Mouse (Mus musculus) cerebellum, adult 9-11 months (tissue): ENCODE measurements around the gene 9530053A07Rik.

ENCODE experiments used
- DNase-seq: peaks from one replicate; pipeline ENCODE4 v3.0.0; 2022

The 9530053A07Rik gene

GRCm38 (mm10) chr7:28175358-28175757, 46.1 kb downstream of the 9530053A07Rik start:
- no peak for DNase-seq

- peak; percentile 98 for DNase-seq
Observed at GRCm38 (mm10) chr7:28179228-28179627, 50.0 kb downstream of the 9530053A07Rik start, which contains the start of gene Dyrk1b. Gene Dyrk1b, plus strand, starts transcription at chr7:28179469.

- DNase-seq: peak; percentile 96
Observed at GRCm38 (mm10) chr7:28179741-28180377, 50.6 kb downstream of the 9530053A07Rik start.

GRCm38 (mm10) chr7:28180890-28181289, 51.6 kb downstream of the 9530053A07Rik start:
- no peak for DNase-seq

GRCm38 (mm10) chr7:28181376-28181775, 52.1 kb downstream of the 9530053A07Rik start:
- peak; percentile 54 for DNase-seq

- DNase-seq: peak; percentile 58
Observed at GRCm38 (mm10) chr7:28182320-28182719, 53.1 kb downstream of the 9530053A07Rik start.

GRCm38 (mm10) chr7:28185884-28186283, 56.6 kb downstream of the 9530053A07Rik start:
- no peak for DNase-seq

- DNase-seq: no peak
Observed at GRCm38 (mm10) chr7:28186631-28187030, 57.4 kb downstream of the 9530053A07Rik start.

- no peak for DNase-seq
Observed at GRCm38 (mm10) chr7:28191489-28191888, 62.2 kb downstream of the 9530053A07Rik start.

GRCm38 (mm10) chr7:28191903-28192302, 62.6 kb downstream of the 9530053A07Rik start:
- DNase-seq: no peak

- no peak for DNase-seq
Observed at GRCm38 (mm10) chr7:28195414-28196098, 66.3 kb downstream of the 9530053A07Rik start.

- DNase-seq: no peak
Observed at GRCm38 (mm10) chr7:28196528-28196927, 67.3 kb downstream of the 9530053A07Rik start.

GRCm38 (mm10) chr7:28199054-28199453, 69.8 kb downstream of the 9530053A07Rik start:
- no peak for DNase-seq

GRCm38 (mm10) chr7:28203207-28204108, 74.2 kb downstream of the 9530053A07Rik start:
- no peak for DNase-seq

GRCm38 (mm10) chr7:28206044-28206600, 76.9 kb downstream of the 9530053A07Rik start:
- DNase-seq: no peak

GRCm38 (mm10) chr7:28208396-28208987, 79.2 kb downstream of the 9530053A07Rik start:
- DNase-seq: no peak

GRCm38 (mm10) chr7:28208988-28209508, 79.8 kb downstream of the 9530053A07Rik start:
- DNase-seq: peak; percentile 53

GRCm38 (mm10) chr7:28210731-28211130, 81.5 kb downstream of the 9530053A07Rik start:
- DNase-seq: no peak

GRCm38 (mm10) chr7:28214142-28214541, 84.9 kb downstream of the 9530053A07Rik start:
- DNase-seq: peak; percentile 41
